Mouse (Mus musculus) limb, embryonic 11.5 days (tissue): ENCODE measurements around the gene Map4k3. TPM values are rescaled to one million over a fixed set of nuclear protein-coding genes. Genes with fewer than 3 reads are reported as not detected.

Experiments used
- ATAC-seq: fragments of 200-750 bp; cut with Nextera tagmentation; 2 replicates; pipeline ENCODE4 v1.8.0; 2017; ENCODE audit warnings: low read depth; ENCODE audit not compliant: insufficient number of reproducible peaks, low FRiP score, low TSS enrichment
- DNase-seq: peaks from one replicate; pipeline ENCODE4 v3.0.0-alpha.2; 2015; ENCODE audit warnings: low spot score
- H3K27ac ChIP-seq: fragments of 300-500 bp; sonication (generic); replicated peaks from 2 replicates; pipeline ENCODE4 v1.5.1; 2014; ENCODE audit warnings: low read depth, mild to moderate bottlenecking, low read length
- H3K27me3 ChIP-seq: fragments of 300-500 bp; sonication (generic); 2 replicates; pipeline ENCODE4 v1.6.1; 2014; ENCODE audit warnings: mild to moderate bottlenecking, low read length, mixed read lengths; ENCODE audit not compliant: control insufficient read depth, insufficient read depth
- H3K36me3 ChIP-seq: fragments of 300-500 bp; sonication (generic); 2 replicates; pipeline ENCODE4 v1.6.1; 2014; ENCODE audit warnings: mild to moderate bottlenecking, low read length, moderate library complexity, mixed read lengths; ENCODE audit not compliant: control insufficient read depth, insufficient read depth
- H3K4me1 ChIP-seq: fragments of 300-500 bp; sonication (generic); 2 replicates; pipeline ENCODE4 v1.6.1; 2014; ENCODE audit warnings: low read length, mixed read lengths; ENCODE audit not compliant: control insufficient read depth, insufficient read depth
- H3K4me2 ChIP-seq: fragments of 300-500 bp; sonication (generic); 2 replicates; pipeline ENCODE4 v1.6.1; 2014; ENCODE audit warnings: low read depth, mild to moderate bottlenecking, moderate library complexity; ENCODE audit not compliant: severe bottlenecking
- H3K4me3 ChIP-seq: fragments of 300-500 bp; sonication (generic); 2 replicates; pipeline ENCODE4 v1.5.1; 2014; ENCODE audit warnings: low read depth, low read length
- H3K9ac ChIP-seq: fragments of 300-500 bp; sonication (generic); 2 replicates; pipeline ENCODE4 v1.6.1; 2014; ENCODE audit warnings: mild to moderate bottlenecking, low read length
- H3K9me3 ChIP-seq: fragments of 300-500 bp; sonication (generic); 2 replicates; pipeline ENCODE4 v1.6.1; 2016; ENCODE audit warnings: low read length; ENCODE audit not compliant: control insufficient read depth
- WGBS: fragments of 180-500 bp; shearing (Covaris S2); extraction: QIAGEN DNeasy Blood & Tissue Kit; methylation state at CpG from one replicate; pipeline ENCODE4 v1.1.7; 2014; 5-methylcytosine and 5-hydroxymethylcytosine counted together
- polyA plus RNA-seq: library from polyadenylated mRNA; unstranded; fragments of >200 nt; fragmentation: Nextera tagmentation; extraction: Ambion mirVana; gene quantifications from 2 replicates; pipeline ENCODE4 v1.2.1, GENCODE M21; 2014

Gene Map4k3
- polyA plus RNA-seq, 1 experiment from 2014 or later, result 33.7 TPM

- Histone ChIP-seq H3K36me3 (no peaks in the 10 kb centered on the region; the same call in 1 of the 2 replicates), H3K4me3 (no peak overlapping the region), H3K9me3 (no peaks in the 10 kb centered on the region), H3K9ac (no peak overlapping the region), H3K4me2 (no peak overlapping the region), H3K4me1 (peaks cover 4% of the 10 kb centered on the region; the same call in 1 of the 2 replicates), H3K27me3 (no peaks in the 10 kb centered on the region), H3K27ac (no peak overlapping the region)
- DNase-seq (no peak), ATAC-seq (no peak)
- WGBS, result 95% methylated on average over 11 of the region's 11 CpGs
Measured at GRCm38 (mm10) chr17:80688701-80689100, 39.6 kb downstream of the Map4k3 start.

- no peaks in the 10 kb centered on the region for H3K9me3 ChIP-seq
Measured at GRCm38 (mm10) chr17:80686066-80686465, 42.2 kb downstream of the Map4k3 start.

DNA sequence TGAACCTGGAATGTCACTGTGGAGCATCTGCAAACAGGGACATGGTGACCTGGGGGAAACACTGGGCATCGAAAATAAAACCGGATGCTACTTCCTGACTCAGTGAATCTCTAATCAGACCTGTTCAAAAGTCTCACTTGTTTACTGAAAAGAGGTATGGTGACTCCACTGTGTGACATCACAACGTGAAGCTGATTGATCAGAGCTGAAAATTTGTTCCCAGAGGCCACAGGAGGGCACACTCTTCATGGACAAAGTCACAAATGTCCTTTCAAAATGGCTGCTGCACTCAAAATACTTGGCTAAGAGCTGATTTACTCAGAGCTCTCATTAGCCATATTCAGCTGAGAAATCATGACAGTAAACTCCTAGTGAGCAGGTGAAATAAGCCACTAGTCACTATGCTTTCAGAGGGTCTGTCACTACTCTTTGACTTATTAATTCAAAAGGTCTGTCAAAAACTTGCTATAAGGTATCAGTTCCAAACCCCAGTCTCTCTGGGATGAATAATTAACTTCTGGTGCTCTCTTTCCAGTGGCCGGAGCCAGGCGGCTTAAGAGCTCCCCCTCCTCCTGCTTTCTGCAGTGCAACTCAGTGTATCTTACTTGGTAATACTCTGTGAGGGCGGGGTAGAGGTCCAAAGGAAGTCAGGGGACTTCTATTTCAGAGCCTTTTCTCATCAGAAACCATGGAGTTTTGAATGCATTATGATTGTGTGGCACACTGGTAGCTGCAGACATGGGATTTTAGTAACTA, 44.3 kb downstream of the Map4k3 start:
- Histone ChIP-seq H3K4me3 (no peak overlapping the region), H3K9me3 (no peaks in the 10 kb centered on the region), H3K9ac (no peak overlapping the region), H3K4me1 (peaks cover 4% of the 10 kb centered on the region; the same call in 1 of the 2 replicates), H3K4me2 (no peak overlapping the region), H3K27ac (no peak overlapping the region), H3K36me3 (no peaks in the 10 kb centered on the region; the same call in 1 of the 2 replicates), H3K27me3 (no peaks in the 10 kb centered on the region)
- DNase-seq, result no peak
- no peak for ATAC-seq
- WGBS, result 60% methylated on average over 6 of the region's 6 CpGs

More at GRCm38 (mm10) chr17:80686066-80686465, 42.2 kb downstream of the Map4k3 start:
- no peak for DNase-seq
- H3K4me2 ChIP-seq, result no peak overlapping the region
- no peaks in the 10 kb centered on the region for H3K27me3 ChIP-seq
- H3K4me3 ChIP-seq, result no peak overlapping the region
- no peak for ATAC-seq
- no peak overlapping the region for H3K27ac ChIP-seq
- H3K9ac ChIP-seq, result no peak overlapping the region
- H3K36me3 ChIP-seq, result no peaks in the 10 kb centered on the region; the same call in 1 of the 2 replicates
- peaks cover 4% of the 10 kb centered on the region; the same call in 1 of the 2 replicates for H3K4me1 ChIP-seq
- WGBS, result 94% methylated on average over 5 of the region's 5 CpGs

DNA sequence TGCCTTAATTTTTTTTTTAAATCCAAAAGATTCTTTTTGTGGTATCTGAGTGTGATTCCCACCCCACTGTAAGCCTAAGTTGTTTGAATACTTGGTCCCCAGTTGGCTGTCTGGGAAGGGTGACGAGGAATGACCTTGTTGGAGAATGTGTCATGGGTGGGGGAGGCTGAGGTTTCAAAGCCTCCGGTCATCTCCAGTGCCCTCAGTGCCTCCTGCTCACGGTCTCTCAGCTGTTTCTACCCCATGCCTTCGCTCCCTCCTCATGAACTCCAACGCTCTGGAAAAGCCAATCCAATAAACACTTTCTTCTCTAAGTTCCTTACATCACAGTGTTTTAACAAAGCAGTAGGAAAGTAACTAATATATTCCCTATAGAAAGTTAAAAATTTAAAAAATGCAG, 45.2 kb downstream of the Map4k3 start:
- ATAC-seq (no peak), DNase-seq (no peak)
- Histone ChIP-seq H3K4me2 (no peak overlapping the region), H3K27me3 (no peaks in the 10 kb centered on the region), H3K36me3 (no peaks in the 10 kb centered on the region; the same call in 1 of the 2 replicates), H3K4me1 (peaks cover 4% of the 10 kb centered on the region; the same call in 1 of the 2 replicates), H3K9me3 (no peaks in the 10 kb centered on the region), H3K4me3 (no peak overlapping the region), H3K9ac (no peak overlapping the region), H3K27ac (no peak overlapping the region)
- WGBS, result 84% methylated on average over 5 of the region's 5 CpGs

GRCm38 (mm10) chr17:80678190-80678589, 50.1 kb downstream of the Map4k3 start:
- no peak for DNase-seq
- Histone ChIP-seq H3K4me1 (no peaks in the 10 kb centered on the region), H3K4me3 (no peak overlapping the region), H3K36me3 (no peaks in the 10 kb centered on the region), H3K9me3 (no peaks in the 10 kb centered on the region), H3K4me2 (no peak overlapping the region), H3K9ac (no peak overlapping the region), H3K27ac (no peak overlapping the region), H3K27me3 (no peaks in the 10 kb centered on the region)
- 72% methylated on average over 6 of the region's 6 CpGs for WGBS
- ATAC-seq, result no peak

GRCm38 (mm10) chr17:80676859-80677535, 51.3 kb downstream of the Map4k3 start:
- ATAC-seq, result no peak
- WGBS, result 86% methylated on average over 11 of the region's 11 CpGs
- H3K27ac ChIP-seq, result no peak overlapping the region
- H3K27me3 ChIP-seq, result no peaks in the 10 kb centered on the region
- no peaks in the 10 kb centered on the region for H3K36me3 ChIP-seq
- no peak overlapping the region for H3K4me2 ChIP-seq
- H3K9me3 ChIP-seq, result no peaks in the 10 kb centered on the region
- no peaks in the 10 kb centered on the region for H3K4me1 ChIP-seq
- DNase-seq, result no peak
- no peak overlapping the region for H3K9ac ChIP-seq
- no peak overlapping the region for H3K4me3 ChIP-seq

GRCm38 (mm10) chr17:80676211-80676610, 52.1 kb downstream of the Map4k3 start:
- no peak overlapping the region for H3K4me2 ChIP-seq
- 49% methylated on average over 2 of the region's 2 CpGs for WGBS
- no peak for DNase-seq
- H3K27ac ChIP-seq, result no peak overlapping the region
- no peaks in the 10 kb centered on the region for H3K27me3 ChIP-seq
- H3K4me1 ChIP-seq, result no peaks in the 10 kb centered on the region
- H3K36me3 ChIP-seq, result no peaks in the 10 kb centered on the region
- H3K9me3 ChIP-seq, result no peaks in the 10 kb centered on the region
- no peak overlapping the region for H3K9ac ChIP-seq
- H3K4me3 ChIP-seq, result no peak overlapping the region
- no peak for ATAC-seq

DNA sequence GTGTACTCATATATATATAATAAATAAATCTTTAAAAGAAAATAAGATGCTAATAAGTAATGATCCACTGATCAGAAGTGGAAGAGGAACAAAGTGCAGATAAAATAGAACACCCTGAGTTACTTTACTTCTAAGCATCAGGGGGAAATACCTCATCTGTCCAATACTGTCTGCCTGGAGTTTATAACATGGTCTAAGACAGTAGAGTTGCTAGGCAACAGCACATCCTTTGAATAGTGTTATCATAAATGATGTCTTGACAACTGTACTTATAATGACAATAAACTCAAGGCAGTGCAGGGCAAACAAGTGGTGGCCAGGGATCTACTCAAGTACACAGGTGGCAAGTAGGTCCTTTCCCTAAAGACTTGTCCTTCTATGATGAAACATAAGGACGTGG, 57.9 kb downstream of the Map4k3 start:
- 94% methylated on average over 1 of the region's 1 CpGs for WGBS

More for the DNA sequence above, 57.9 kb downstream of the Map4k3 start:
- H3K36me3 ChIP-seq, result no peaks in the 10 kb centered on the region
- DNase-seq (no peak), ATAC-seq (no peak)
- no peaks in the 10 kb centered on the region for H3K4me1 ChIP-seq
- H3K9ac ChIP-seq, result no peak overlapping the region
- no peaks in the 10 kb centered on the region for H3K27me3 ChIP-seq
- H3K4me2 ChIP-seq, result no peak overlapping the region
- no peak overlapping the region for H3K4me3 ChIP-seq
- no peak overlapping the region for H3K27ac ChIP-seq
- no peaks in the 10 kb centered on the region for H3K9me3 ChIP-seq
